Mouse (Mus musculus): ENCODE measurements around the gene Lamtor3. TPM values are rescaled to one million over a fixed set of nuclear protein-coding genes. Genes with fewer than 3 reads are reported as not detected.

Gene Lamtor3
- polyA plus RNA-seq, 1 experiment: 41.5 TPM

GRCm38 (mm10) chr3:137977629-137978041 lies 59.3 kb downstream of the Lamtor3 start:
- Histone ChIP-seq H3K4me1 (ENCODE audit: control insufficient read depth, insufficient read depth, low read length) (no peaks in the 10 kb centered on the region; the same call in 1 of the 2 replicates), H3K36me3 (ENCODE audit: control insufficient read depth, insufficient read depth, low read length) (no peaks in the 10 kb centered on the region), H3K27me3 (replicated peaks; ENCODE audit: control insufficient read depth, insufficient read depth, low read length) (no peaks in the 10 kb centered on the region), H3K27ac (ENCODE audit: insufficient read depth, low read depth, low read length) (no peak overlapping the region), H3K4me3 (ENCODE audit: insufficient read depth, low read depth, low read length) (no peak overlapping the region)
- TF ChIP-seq CTCF (conservative IDR thresholded peaks at IDR 0.05; ENCODE audit: insufficient read depth, insufficient read length, low read depth, low read length) (no peak), POLR2A (IDR thresholded peaks at IDR 0.05; ENCODE audit: low read depth, low read length) (no peak)
- 74% methylated on average over 6 of the region's 6 CpGs for WGBS
- DNase-seq: no peak

DNA sequence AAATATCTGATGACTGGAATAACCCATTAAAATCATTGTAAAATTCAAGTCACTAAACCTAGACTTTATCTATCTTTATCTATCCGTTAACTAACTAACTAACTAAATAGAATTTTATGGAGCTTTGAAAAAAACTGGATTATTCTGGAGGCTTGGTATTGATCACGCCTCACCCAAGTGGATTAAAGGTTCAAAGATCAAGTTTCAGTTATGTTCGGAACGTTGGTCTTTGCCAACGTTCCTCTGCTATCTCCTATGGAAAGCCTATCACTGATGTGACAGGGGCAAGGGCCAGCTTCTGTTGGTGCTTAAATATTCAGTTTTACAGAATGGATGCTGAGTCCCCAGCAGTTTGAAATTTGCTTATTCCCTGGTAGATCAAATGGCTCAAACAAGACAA lies 59.9 kb downstream of the Lamtor3 start:
- WGBS: 84% methylated on average over 5 of the region's 5 CpGs
- no peak overlapping the region for H3K27ac ChIP-seq (ENCODE audit: insufficient read depth, low read depth, low read length)
- TF ChIP-seq CTCF (conservative IDR thresholded peaks at IDR 0.05; ENCODE audit: insufficient read depth, insufficient read length, low read depth, low read length): no peak
- TF ChIP-seq POLR2A (IDR thresholded peaks at IDR 0.05; ENCODE audit: low read depth, low read length): no peak

More for the DNA sequence above, 59.9 kb downstream of the Lamtor3 start:
- Histone ChIP-seq H3K4me1 (ENCODE audit: control insufficient read depth, insufficient read depth, low read length) (no peaks in the 10 kb centered on the region; the same call in 1 of the 2 replicates), H3K36me3 (ENCODE audit: control insufficient read depth, insufficient read depth, low read length) (no peaks in the 10 kb centered on the region), H3K27me3 (replicated peaks; ENCODE audit: control insufficient read depth, insufficient read depth, low read length) (no peaks in the 10 kb centered on the region), H3K4me3 (ENCODE audit: insufficient read depth, low read depth, low read length) (no peak overlapping the region)
- DNase-seq: no peak

Other genes with a start within 250 kb of the Lamtor3 start
- not detected in 2 replicates for gene Gm21962, start 247.0 kb upstream of the Lamtor3 start, polyA plus RNA-seq (2012; rRNA removed)
- 365 and 439 TPM in 2 replicates for gene H2afz, start 54.0 kb upstream of the Lamtor3 start, polyA plus RNA-seq (2012; rRNA removed)
- 5.4 and 6.2 TPM in 2 replicates for gene Dnajb14, start 50.8 kb upstream of the Lamtor3 start, polyA plus RNA-seq (2012; rRNA removed)
- gene Dapp1, start 63.0 kb downstream of the Lamtor3 start, polyA plus RNA-seq (2012; rRNA removed): 1.7 and 2.3 TPM in 2 replicates
- 0.01 and 0.42 TPM in 2 replicates for gene 1110002E22Rik, start 146.5 kb downstream of the Lamtor3 start, polyA plus RNA-seq (2012; rRNA removed)
- 0.08 TPM in 1 of 2 replicates, not detected in the other for gene Gm5105, start 148.9 kb downstream of the Lamtor3 start, polyA plus RNA-seq (2012; rRNA removed)
- gene Trmt10a, start 224.9 kb downstream of the Lamtor3 start, polyA plus RNA-seq (2012; rRNA removed): 1.5 and 2.0 TPM in 2 replicates
- 6.0 and 6.9 TPM in 2 replicates for gene Mttp, start 226.5 kb downstream of the Lamtor3 start, polyA plus RNA-seq (2012; rRNA removed)

Data from kidney, adult 2 months (tissue).